Mouse (Mus musculus): ENCODE measurements around the gene Oosp3. TPM values are rescaled to one million over a fixed set of nuclear protein-coding genes. Genes with fewer than 3 reads are reported as not detected.

Oosp3 gene
- polyA plus RNA-seq, 1 experiment: not detected

- Histone ChIP-seq H3K79me2 (ENCODE audit: control insufficient read depth, insufficient read depth) (no peaks in the 10 kb centered on the region), H3ac (ENCODE audit: control insufficient read depth, insufficient read length) (no peak overlapping the region), H3K36me3 (ENCODE audit: control insufficient read depth, insufficient read depth) (no peaks in the 10 kb centered on the region), H3K4me2 (ENCODE audit: low read depth) (no peak overlapping the region), H3K4me3 (no peak overlapping the region), H3K27me3 (ENCODE audit: control insufficient read depth, insufficient read depth, insufficient read length) (no peaks in the 10 kb centered on the region)
- no peak for TF ChIP-seq TCF12 (IDR thresholded peaks at IDR 0.05; ENCODE audit: insufficient read depth, poor library complexity, severe bottlenecking)
- TF ChIP-seq TCF3 (IDR thresholded peaks at IDR 0.05; ENCODE audit: insufficient read length, low read depth): no peak
- no peak for TF ChIP-seq REST (IDR thresholded peaks at IDR 0.05; ENCODE audit: insufficient read depth, insufficient read length)
- no peak for TF ChIP-seq E2F4 (IDR thresholded peaks at IDR 0.05; ENCODE audit: insufficient read depth)
- no peak for TF ChIP-seq CEBPB (IDR thresholded peaks at IDR 0.05; ENCODE audit: insufficient read depth, poor library complexity, severe bottlenecking)
- TF ChIP-seq SRF (IDR thresholded peaks at IDR 0.05; ENCODE audit: control insufficient read depth, insufficient read length, low read depth): no peak
- TF ChIP-seq MYOG (IDR thresholded peaks at IDR 0.05; ENCODE audit: control insufficient read depth in 1 of 3, insufficient read depth in 1 of 3, insufficient read length in 2 of 3, low read depth in 2 of 3): no peak
- TF ChIP-seq USF1 (IDR thresholded peaks at IDR 0.05; ENCODE audit: low read depth): no peak
- no peak for TF ChIP-seq POLR2A (IDR thresholded peaks at IDR 0.05; ENCODE audit: insufficient read length, low read depth)
- TF ChIP-seq MAX (IDR thresholded peaks at IDR 0.05; ENCODE audit: low read depth): no peak
- no peak for TF ChIP-seq MYOD1 (IDR thresholded peaks at IDR 0.05; ENCODE audit: control insufficient read depth in 1 of 3, insufficient read length in 2 of 3, low read depth in 2 of 3)
- TF ChIP-seq POLR2AphosphoS2 (IDR thresholded peaks at IDR 0.05; ENCODE audit: insufficient read length, low read depth): no peak
These were observed 35.3 kb upstream of the Oosp3 start for GRCm38 (mm10) chr19:11661562-11661961.

DNA sequence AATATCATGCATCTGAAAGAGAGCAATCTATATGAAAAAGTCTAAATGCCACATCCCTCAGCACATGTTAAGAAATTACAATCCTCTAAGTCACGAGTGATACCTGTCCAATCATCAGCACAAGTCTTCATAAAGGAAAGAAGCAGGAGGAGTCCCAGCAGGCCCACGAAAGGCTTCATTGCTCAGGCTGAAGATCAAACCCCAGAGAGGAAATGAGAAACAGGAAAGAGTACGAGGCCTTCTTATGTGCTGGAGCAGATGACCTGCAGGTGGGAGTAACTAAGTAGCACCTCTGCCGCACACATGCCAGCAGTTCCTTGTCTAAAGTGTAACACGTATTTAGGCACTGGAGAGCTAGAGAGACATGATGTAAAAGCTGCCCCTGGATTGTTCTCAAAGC lies 6.0 kb upstream of the Oosp3 start, which contains the start of gene Oosp1:
TSS of gene Oosp1 (minus strand) at position 312 of the 400 bp plus-strand sequence.
- H3ac ChIP-seq (ENCODE audit: control insufficient read depth, insufficient read length): no peak within 1 kb of the TSS
- no peaks in the 10 kb centered on the region for H3K27me3 ChIP-seq (ENCODE audit: control insufficient read depth, insufficient read depth, insufficient read length)
- TF ChIP-seq MAX (IDR thresholded peaks at IDR 0.05; ENCODE audit: low read depth): no peak
- no peak for TF ChIP-seq POLR2AphosphoS2 (IDR thresholded peaks at IDR 0.05; ENCODE audit: insufficient read length, low read depth)
- TF ChIP-seq MYOG (IDR thresholded peaks at IDR 0.05; ENCODE audit: control insufficient read depth in 1 of 3, insufficient read depth in 1 of 3, insufficient read length in 2 of 3, low read depth in 2 of 3): no peak
- no peak for TF ChIP-seq MYOD1 (IDR thresholded peaks at IDR 0.05; ENCODE audit: control insufficient read depth in 1 of 3, insufficient read length in 2 of 3, low read depth in 2 of 3)
- TF ChIP-seq TCF3 (IDR thresholded peaks at IDR 0.05; ENCODE audit: insufficient read length, low read depth): no peak
- no peak for TF ChIP-seq REST (IDR thresholded peaks at IDR 0.05; ENCODE audit: insufficient read depth, insufficient read length)
- TF ChIP-seq TCF12 (IDR thresholded peaks at IDR 0.05; ENCODE audit: insufficient read depth, poor library complexity, severe bottlenecking): no peak
- no peak within 1 kb of the TSS for H3K4me3 ChIP-seq
- no peaks in the 10 kb centered on the region for H3K36me3 ChIP-seq (ENCODE audit: control insufficient read depth, insufficient read depth)
- no peaks in the 10 kb centered on the region for H3K79me2 ChIP-seq (ENCODE audit: control insufficient read depth, insufficient read depth)
- H3K4me2 ChIP-seq (ENCODE audit: low read depth): no peak within 1 kb of the TSS

- Histone ChIP-seq H3K4me2 (ENCODE audit: low read depth) (no peak overlapping the region), H3K79me2 (ENCODE audit: control insufficient read depth, insufficient read depth) (no peaks in the 10 kb centered on the region), H3ac (ENCODE audit: control insufficient read depth, insufficient read length) (no peak overlapping the region), H3K4me3 (no peak overlapping the region), H3K36me3 (ENCODE audit: control insufficient read depth, insufficient read depth) (no peaks in the 10 kb centered on the region), H3K27me3 (ENCODE audit: control insufficient read depth, insufficient read depth, insufficient read length) (no peaks in the 10 kb centered on the region)
- TF ChIP-seq TCF12 (IDR thresholded peaks at IDR 0.05; ENCODE audit: insufficient read depth, poor library complexity, severe bottlenecking): no peak
- TF ChIP-seq SRF (IDR thresholded peaks at IDR 0.05; ENCODE audit: control insufficient read depth, insufficient read length, low read depth): no peak
- TF ChIP-seq MYOG (IDR thresholded peaks at IDR 0.05; ENCODE audit: control insufficient read depth in 1 of 3, insufficient read depth in 1 of 3, insufficient read length in 2 of 3, low read depth in 2 of 3): no peak
- TF ChIP-seq TCF3 (IDR thresholded peaks at IDR 0.05; ENCODE audit: insufficient read length, low read depth): no peak
- TF ChIP-seq MAX (IDR thresholded peaks at IDR 0.05; ENCODE audit: low read depth): no peak
These were observed 5.4 kb upstream of the Oosp3 start for GRCm38 (mm10) chr19:11691454-11691853.

GRCm38 (mm10) chr19:11698342-11698741 lies 1.5 kb downstream of the Oosp3 start:
- Histone ChIP-seq H3K4me3 (no peak overlapping the region), H3K36me3 (ENCODE audit: control insufficient read depth, insufficient read depth) (no peaks in the 10 kb centered on the region), H3ac (ENCODE audit: control insufficient read depth, insufficient read length) (no peak overlapping the region), H3K4me2 (ENCODE audit: low read depth) (no peak overlapping the region), H3K79me2 (ENCODE audit: control insufficient read depth, insufficient read depth) (no peaks in the 10 kb centered on the region), H3K27me3 (ENCODE audit: control insufficient read depth, insufficient read depth, insufficient read length) (no peaks in the 10 kb centered on the region)
- TF ChIP-seq E2F4 (IDR thresholded peaks at IDR 0.05; ENCODE audit: insufficient read depth): no peak
- no peak for TF ChIP-seq TCF12 (IDR thresholded peaks at IDR 0.05; ENCODE audit: insufficient read depth, poor library complexity, severe bottlenecking)
- no peak for TF ChIP-seq POLR2A (IDR thresholded peaks at IDR 0.05; ENCODE audit: insufficient read length, low read depth)
- TF ChIP-seq TCF3 (IDR thresholded peaks at IDR 0.05; ENCODE audit: insufficient read length, low read depth): no peak
- no peak for TF ChIP-seq REST (IDR thresholded peaks at IDR 0.05; ENCODE audit: insufficient read depth, insufficient read length)
- TF ChIP-seq MAX (IDR thresholded peaks at IDR 0.05; ENCODE audit: low read depth): no peak
- no peak for TF ChIP-seq USF1 (IDR thresholded peaks at IDR 0.05; ENCODE audit: low read depth)
- no peak for TF ChIP-seq MYOG (IDR thresholded peaks at IDR 0.05; ENCODE audit: control insufficient read depth in 1 of 3, insufficient read depth in 1 of 3, insufficient read length in 2 of 3, low read depth in 2 of 3)

DNA sequence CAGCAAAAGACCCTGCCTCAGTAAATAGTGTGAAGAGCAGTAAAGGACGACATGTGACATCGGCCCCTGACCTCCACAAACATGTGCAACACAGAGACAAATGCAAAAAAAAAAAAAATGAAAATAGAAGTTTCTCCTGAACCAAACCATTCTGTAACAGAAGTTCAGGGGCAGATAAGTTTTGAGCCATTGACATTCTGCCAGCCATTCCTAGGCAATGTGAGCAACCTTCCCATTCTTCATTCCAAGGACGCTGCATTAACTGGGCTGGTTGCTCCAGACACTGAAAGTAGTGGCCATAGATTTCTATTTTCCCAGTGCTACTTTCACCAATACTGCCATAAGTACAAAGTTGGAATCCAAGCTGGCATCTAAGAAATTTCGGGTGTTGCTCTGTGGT lies 15.6 kb downstream of the Oosp3 start:
- no peaks in the 10 kb centered on the region for H3K79me2 ChIP-seq (ENCODE audit: control insufficient read depth, insufficient read depth)
- H3ac ChIP-seq (ENCODE audit: control insufficient read depth, insufficient read length): no peak overlapping the region
- no peak overlapping the region for H3K4me2 ChIP-seq (ENCODE audit: low read depth)
- no peaks in the 10 kb centered on the region for H3K36me3 ChIP-seq (ENCODE audit: control insufficient read depth, insufficient read depth)
- no peaks in the 10 kb centered on the region for H3K27me3 ChIP-seq (ENCODE audit: control insufficient read depth, insufficient read depth, insufficient read length)
- no peak overlapping the region for H3K4me3 ChIP-seq
- TF ChIP-seq USF1 (IDR thresholded peaks at IDR 0.05; ENCODE audit: low read depth) (no peak), E2F4 (IDR thresholded peaks at IDR 0.05; ENCODE audit: insufficient read depth) (no peak), SRF (IDR thresholded peaks at IDR 0.05; ENCODE audit: control insufficient read depth, insufficient read length, low read depth) (no peak), POLR2AphosphoS2 (IDR thresholded peaks at IDR 0.05; ENCODE audit: insufficient read length, low read depth) (no peak), MAX (IDR thresholded peaks at IDR 0.05; ENCODE audit: low read depth) (no peak)

All from myocyte (in vitro differentiated cells).